Mouse (Mus musculus): ENCODE data around the gene Stat3.

DNA sequence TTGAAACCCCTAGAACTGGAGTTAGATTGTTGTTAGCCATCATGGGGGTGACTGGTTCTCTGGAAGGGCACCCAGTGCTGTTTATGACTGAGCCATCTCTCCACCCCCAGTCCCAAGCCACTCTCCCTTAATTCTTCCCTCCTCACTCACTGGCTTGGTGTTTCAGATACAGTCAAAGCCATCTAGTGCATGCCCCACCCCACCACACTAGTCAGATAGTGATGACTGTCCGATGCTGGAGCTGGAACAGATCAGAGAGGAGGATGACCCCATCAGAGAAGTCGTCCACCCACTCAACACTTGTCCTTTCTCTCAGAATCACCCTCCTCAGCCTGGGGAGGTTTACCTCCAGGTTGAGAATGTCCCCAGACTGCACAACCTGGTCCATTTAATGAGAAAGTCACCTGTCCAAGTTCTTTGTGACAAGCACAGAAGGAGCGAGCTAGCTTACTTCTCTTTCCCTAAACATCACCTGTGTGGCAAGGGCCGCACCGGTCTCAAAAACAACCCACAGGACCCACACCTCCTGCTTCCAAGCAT lies 28.6 kb upstream of the Stat3 start:
- TF ChIP-seq MYB (IDR thresholded peaks at IDR 0.05; ENCODE audit: low read depth, low read length) = no peak
- no peak for TF ChIP-seq TBP (IDR thresholded peaks at IDR 0.05; ENCODE audit: low read depth, low read length)
- no peak for TF ChIP-seq MAX (IDR thresholded peaks at IDR 0.05; ENCODE audit: low read length)
- TF ChIP-seq CTCF (IDR thresholded peaks at IDR 0.05 in 2 of 3, conservative IDR thresholded peaks at IDR 0.05 in 1 of 3; ENCODE audit: control insufficient read depth in 1 of 3, insufficient read depth in 1 of 3, low read depth in 2 of 3, low read length in 3 of 3, poor library complexity in 1 of 3, severe bottlenecking in 1 of 3) = no peak

All from MEL (cell line).